Mouse (Mus musculus): Measurements from ENCODE around the gene Qtrt1. TPM values are rescaled to one million over a fixed set of nuclear protein-coding genes. Genes with fewer than 3 reads are reported as not detected.

The Qtrt1 gene
- polyA plus RNA-seq, 1 experiment from 2014 or later: 42.3 TPM

Other genes starting within 250 kb of the Qtrt1 start
- 12.3 and 14.7 TPM in 2 replicates for gene Pde4a, start 246.1 kb upstream of the Qtrt1 start, polyA plus RNA-seq (2016; fragmentation: Nextera tagmentation; extraction: Ambion mirVana)
- gene Keap1, start 172.5 kb upstream of the Qtrt1 start, polyA plus RNA-seq (2016; fragmentation: Nextera tagmentation; extraction: Ambion mirVana): 53.9 and 55.1 TPM in 2 replicates
- gene S1pr5, start 163.4 kb upstream of the Qtrt1 start, polyA plus RNA-seq (2016; fragmentation: Nextera tagmentation; extraction: Ambion mirVana): 1.5 and 2.0 TPM in 2 replicates
- gene Atg4d, start 146.5 kb upstream of the Qtrt1 start, polyA plus RNA-seq (2016; fragmentation: Nextera tagmentation; extraction: Ambion mirVana): 57.4 and 57.6 TPM in 2 replicates
- gene Kri1, start 123.9 kb upstream of the Qtrt1 start, polyA plus RNA-seq (2016; fragmentation: Nextera tagmentation; extraction: Ambion mirVana): 18.0 and 25.2 TPM in 2 replicates
- 94.6 and 96.1 TPM in 2 replicates for gene Cdkn2d, start 120.4 kb upstream of the Qtrt1 start, polyA plus RNA-seq (2016; fragmentation: Nextera tagmentation; extraction: Ambion mirVana)
- 0.65 and 1.3 TPM in 2 replicates for gene Ap1m2, start 99.5 kb upstream of the Qtrt1 start, polyA plus RNA-seq (2016; fragmentation: Nextera tagmentation; extraction: Ambion mirVana)
- gene Slc44a2, start 91.1 kb upstream of the Qtrt1 start, polyA plus RNA-seq (2016; fragmentation: Nextera tagmentation; extraction: Ambion mirVana): 78.4 and 85.2 TPM in 2 replicates
- gene Ilf3, start 44.0 kb upstream of the Qtrt1 start, polyA plus RNA-seq (2016; fragmentation: Nextera tagmentation; extraction: Ambion mirVana): 280 and 286 TPM in 2 replicates
- 74.7 and 80.4 TPM in 2 replicates for gene Dnm2, start 13.1 kb downstream of the Qtrt1 start, polyA plus RNA-seq (2016; fragmentation: Nextera tagmentation; extraction: Ambion mirVana)
- gene Tmed1, start 98.4 kb downstream of the Qtrt1 start, polyA plus RNA-seq (2016; fragmentation: Nextera tagmentation; extraction: Ambion mirVana): 67.3 and 69.1 TPM in 2 replicates
- 4.5 and 4.7 TPM in 2 replicates for gene AB124611, start 114.3 kb downstream of the Qtrt1 start, polyA plus RNA-seq (2016; fragmentation: Nextera tagmentation; extraction: Ambion mirVana)
- 64.4 and 77.4 TPM in 2 replicates for gene Carm1, start 135.1 kb downstream of the Qtrt1 start, polyA plus RNA-seq (2016; fragmentation: Nextera tagmentation; extraction: Ambion mirVana)
- gene Timm29, start 180.9 kb downstream of the Qtrt1 start, polyA plus RNA-seq (2016; fragmentation: Nextera tagmentation; extraction: Ambion mirVana): 58.2 and 62.4 TPM in 2 replicates
- 22.0 and 22.1 TPM in 2 replicates for gene Yipf2, start 181.0 kb downstream of the Qtrt1 start, polyA plus RNA-seq (2016; fragmentation: Nextera tagmentation; extraction: Ambion mirVana)
- gene Smarca4, start 204.3 kb downstream of the Qtrt1 start, polyA plus RNA-seq (2016; fragmentation: Nextera tagmentation; extraction: Ambion mirVana): 178 and 186 TPM in 2 replicates